Mouse (Mus musculus) cortical plate, adult 2 months (tissue): ENCODE measurements around the gene Prr7.

ENCODE experiments used
- CTCF ChIP-seq: fragments of 200-500 bp; IDR thresholded peaks from 2 replicates; pipeline ENCODE4 v1.5.1; 2011; ENCODE audit warnings: mild to moderate bottlenecking, control low read depth, low read length; ENCODE audit not compliant: insufficient read depth; ENCODE audit errors: extremely low read depth
- POLR2A ChIP-seq: fragments of 200-500 bp; IDR thresholded peaks from 2 replicates; pipeline ENCODE4 v1.6.1; 2011; ENCODE audit warnings: mild to moderate bottlenecking, low read length, control low read depth; ENCODE audit not compliant: insufficient read depth; ENCODE audit errors: extremely low read depth

GRCm38 (mm10) chr13:55419142-55419541, 44.9 kb upstream of the Prr7 start:
- TF ChIP-seq POLR2A (no peak), CTCF (no peak)
